Mouse (Mus musculus) G1E (cell line): ENCODE results near the gene Rab11fip5. TPM values are rescaled to one million over a fixed set of nuclear protein-coding genes. Genes with fewer than 3 reads are reported as not detected.
A peak's percentile ranks its signal among the peaks of the same experiment; 100 is the strongest.

Source experiments
- ATAC-seq: 2 replicates; pipeline ENCODE4 v1.8.0; 2016; ENCODE audit warnings: mild to moderate bottlenecking; ENCODE audit not compliant: insufficient number of reproducible peaks, poor library complexity, low FRiP score, severe bottlenecking; ENCODE audit errors: extremely low read depth
- DNase-seq: peaks from one replicate; pipeline ENCODE4 v3.0.0; 2012; ENCODE audit warnings: low spot score
- H3K27me3 ChIP-seq: 2 replicates; pipeline ENCODE4 v1.6.1; 2012; ENCODE audit warnings: mild to moderate bottlenecking, low read length, inconsistent platforms; ENCODE audit not compliant: insufficient read depth
- H3K36me3 ChIP-seq: replicated peaks from 2 replicates; pipeline ENCODE3; 2012; ENCODE audit warnings: mild to moderate bottlenecking, inconsistent platforms
- H3K4me1 ChIP-seq: 2 replicates; pipeline ENCODE4 v1.6.1; 2012; ENCODE audit warnings: low read depth, low read length, inconsistent platforms, mixed read lengths; ENCODE audit not compliant: insufficient read depth
- H3K4me3 ChIP-seq: 2 replicates; pipeline ENCODE4 v1.5.1; 2012; ENCODE audit warnings: low read depth, mild to moderate bottlenecking, inconsistent platforms, low read length, moderate library complexity, mixed read lengths
- H3K9me3 ChIP-seq: replicated peaks from 2 replicates; pipeline ENCODE4 v1.6.1; 2012; ENCODE audit warnings: inconsistent platforms
- CTCF ChIP-seq: IDR thresholded peaks from 2 replicates; pipeline ENCODE4 v1.5.1; 2012; ENCODE audit warnings: low read depth, low read length, inconsistent platforms, mixed read lengths
- GATA1 ChIP-seq: IDR thresholded peaks from 2 replicates; pipeline ENCODE4 v1.6.1; 2012; ENCODE audit warnings: borderline replicate concordance, low read length, inconsistent platforms, mixed read lengths
- GATA2 ChIP-seq: IDR thresholded peaks from 2 replicates; pipeline ENCODE4 v1.6.1; 2012; ENCODE audit warnings: low read depth, low read length, inconsistent platforms, borderline replicate concordance
- POLR2AphosphoS5 ChIP-seq: IDR thresholded peaks from 2 replicates; pipeline ENCODE4 v1.6.1; 2012; ENCODE audit warnings: low read depth, low read length, inconsistent platforms; ENCODE audit not compliant: insufficient replicate concordance
- TAL1 ChIP-seq: conservative IDR thresholded peaks from 2 replicates; pipeline ENCODE4 v1.6.1; 2012; ENCODE audit warnings: low read depth, low read length, inconsistent platforms, mixed read lengths
- polyA plus RNA-seq: library from polyadenylated mRNA; stranded (reverse); fragments of >175 nt; gene quantifications from 2 replicates; pipeline ENCODE4 v1.2.3, GENCODE M21; 2012
- total RNA-seq, 2 experiments: library from RNA; stranded (forward) in 1 of 2; stranded (reverse) in 1 of 2; fragments of 200-1000 nt in 1 of 2; fragments of >200 nt in 1 of 2; fragmentation: Nextera tagmentation in 1 of 2; gene quantifications; 2 replicates each; pipeline ENCODE4 v1.2.3; 2014 to 2017

The Rab11fip5 gene
- total and polyA plus RNA-seq, 3 experiments = 0.27 TPM; not detected in 2

DNA sequence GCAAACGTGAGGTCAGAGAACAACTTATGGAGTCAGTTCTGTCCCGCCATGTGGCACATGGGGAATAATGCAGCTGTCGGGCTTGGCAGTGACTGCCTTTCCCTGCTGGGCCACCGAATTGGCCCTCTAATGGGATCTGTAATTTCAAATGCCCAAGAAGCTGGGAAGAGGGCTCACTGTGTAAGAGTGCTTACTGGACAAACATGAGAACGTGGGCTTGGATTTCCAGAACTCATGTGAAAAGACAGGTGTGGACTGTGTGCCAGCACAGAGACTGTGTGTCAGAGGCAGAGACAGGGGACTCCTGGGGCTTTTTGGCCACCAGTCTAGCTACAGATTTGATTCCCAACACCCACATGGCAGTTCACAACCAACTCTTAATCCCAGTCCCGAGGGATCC lies 19.7 kb downstream of the Rab11fip5 start:
- H3K9me3 ChIP-seq = no peaks in the 10 kb centered on the region
- no peak for ATAC-seq
- TF ChIP-seq GATA2 (no peak), CTCF (no peak), POLR2AphosphoS5 (no peak), GATA1 (no peak)
- no peak for DNase-seq
- H3K4me1 ChIP-seq = no peaks in the 10 kb centered on the region
- H3K4me3 ChIP-seq = no peak overlapping the region
- no peaks in the 10 kb centered on the region; the same call in 1 of the 2 replicates for H3K27me3 ChIP-seq
- H3K36me3 ChIP-seq = no peaks in the 10 kb centered on the region

DNA sequence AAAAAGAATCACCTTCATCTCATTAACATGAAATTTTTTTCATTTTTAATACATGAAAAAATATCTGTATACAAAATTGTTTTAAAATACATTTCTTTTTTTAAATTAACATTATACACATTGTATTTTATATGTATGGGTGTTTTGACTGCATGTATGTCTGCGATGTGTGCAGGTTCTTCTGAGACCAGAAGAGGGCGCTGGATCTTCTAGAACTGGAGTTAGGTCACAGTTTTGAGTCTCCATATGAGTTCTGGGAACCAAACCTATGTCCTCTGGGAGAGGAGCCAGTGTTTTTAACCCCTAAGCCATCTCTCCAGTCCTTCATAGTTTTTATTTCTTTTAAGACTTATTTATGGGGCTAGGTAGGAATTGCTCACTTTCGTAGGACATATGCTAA lies 20.7 kb downstream of the Rab11fip5 start:
- H3K4me3 ChIP-seq = no peak overlapping the region
- H3K27me3 ChIP-seq = peaks cover 3% of the 10 kb centered on the region
- no peaks in the 10 kb centered on the region for H3K9me3 ChIP-seq
- TF ChIP-seq GATA1 (no peak), GATA2 (no peak), CTCF (no peak), POLR2AphosphoS5 (no peak), TAL1 (no peak)
- no peaks in the 10 kb centered on the region for H3K4me1 ChIP-seq
- DNase-seq (no peak), ATAC-seq (no peak)
- no peaks in the 10 kb centered on the region for H3K36me3 ChIP-seq

DNA sequence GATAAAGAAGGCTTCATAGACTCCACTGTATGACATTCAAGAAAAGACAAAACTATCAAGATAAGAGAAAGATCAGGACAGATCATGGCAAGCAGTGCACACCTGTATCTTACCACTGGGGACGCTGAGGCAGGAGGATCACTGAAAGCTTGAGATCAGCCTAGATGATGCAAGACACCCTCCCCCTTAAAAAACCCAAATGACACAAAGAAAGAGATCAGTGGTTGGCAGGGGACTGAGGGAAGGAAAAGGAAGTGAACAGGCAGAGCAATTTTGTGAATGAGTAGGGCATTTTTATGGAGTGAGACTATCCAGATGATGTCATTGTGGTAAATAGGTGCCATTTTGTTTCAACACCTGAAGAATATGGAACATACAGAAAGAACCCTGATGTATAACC lies 24.3 kb downstream of the Rab11fip5 start:
- no peaks in the 10 kb centered on the region for H3K9me3 ChIP-seq

DNA sequence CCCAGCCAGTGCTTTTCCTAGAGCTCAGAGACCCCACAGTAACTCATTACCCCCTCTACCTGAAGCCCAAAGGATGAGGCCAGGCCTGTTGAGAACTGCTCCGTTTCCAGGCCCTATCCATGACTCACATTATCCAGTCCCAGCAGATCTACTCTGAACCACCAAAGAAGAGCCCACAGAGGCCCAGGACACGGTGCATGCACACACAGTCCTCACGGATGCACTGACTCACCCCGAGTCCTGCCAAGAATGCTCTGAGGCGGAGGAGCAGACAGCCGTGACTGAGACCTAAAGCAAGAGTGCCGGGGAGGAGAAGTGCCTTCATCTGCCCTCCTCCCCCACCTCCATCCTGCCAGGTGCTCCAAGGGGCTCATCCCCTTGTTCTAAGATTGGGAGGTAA lies 25.2 kb downstream of the Rab11fip5 start:
- Histone ChIP-seq H3K27me3 (peaks cover 14% of the 10 kb centered on the region; the same call in 1 of the 2 replicates), H3K9me3 (no peaks in the 10 kb centered on the region), H3K36me3 (no peaks in the 10 kb centered on the region), H3K4me1 (no peaks in the 10 kb centered on the region), H3K4me3 (no peak overlapping the region)
- DNase-seq (no peak), ATAC-seq (no peak)
- TF ChIP-seq GATA2 (no peak), POLR2AphosphoS5 (no peak), GATA1 (no peak), CTCF (no peak), TAL1 (no peak)

More for the DNA sequence above, 24.3 kb downstream of the Rab11fip5 start:
- H3K4me3 ChIP-seq = no peak overlapping the region
- no peaks in the 10 kb centered on the region for H3K4me1 ChIP-seq
- ATAC-seq = no peak
- no peak for DNase-seq
- no peaks in the 10 kb centered on the region for H3K36me3 ChIP-seq
- TF ChIP-seq CTCF = no peak
- no peak for TF ChIP-seq POLR2AphosphoS5
- no peak for TF ChIP-seq GATA2
- TF ChIP-seq TAL1 = no peak
- TF ChIP-seq GATA1 = no peak
- H3K27me3 ChIP-seq = peaks cover 14% of the 10 kb centered on the region; the same call in 1 of the 2 replicates

DNA sequence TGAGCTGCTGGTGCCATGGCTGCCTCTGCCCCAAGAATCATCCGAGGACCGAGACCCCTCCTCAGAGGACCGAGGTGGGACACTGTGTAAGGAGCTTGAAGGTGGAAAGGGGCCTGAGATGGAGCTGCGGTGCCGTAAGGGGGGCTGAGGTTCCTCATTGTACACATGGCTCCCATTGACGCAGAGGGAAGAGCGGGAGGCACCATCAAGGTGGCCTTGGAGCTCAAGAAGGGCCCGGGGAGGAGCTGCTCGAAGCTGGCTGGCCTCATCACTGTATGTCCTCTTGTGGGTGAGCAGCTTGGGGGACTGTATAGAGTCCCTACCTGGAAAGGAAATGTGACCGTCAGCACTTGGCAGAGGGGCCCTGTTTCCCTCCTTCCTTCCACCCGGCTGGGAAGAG lies 26.3 kb downstream of the Rab11fip5 start:
- ATAC-seq (no peak), DNase-seq (no peak)
- H3K4me1 ChIP-seq = no peaks in the 10 kb centered on the region
- no peak overlapping the region for H3K4me3 ChIP-seq
- no peaks in the 10 kb centered on the region for H3K36me3 ChIP-seq
- H3K9me3 ChIP-seq = no peaks in the 10 kb centered on the region
- peaks cover 16% of the 10 kb centered on the region for H3K27me3 ChIP-seq
- TF ChIP-seq GATA1 = no peak
- no peak for TF ChIP-seq POLR2AphosphoS5
- TF ChIP-seq CTCF = no peak
- no peak for TF ChIP-seq GATA2
- TF ChIP-seq TAL1 = no peak

DNA sequence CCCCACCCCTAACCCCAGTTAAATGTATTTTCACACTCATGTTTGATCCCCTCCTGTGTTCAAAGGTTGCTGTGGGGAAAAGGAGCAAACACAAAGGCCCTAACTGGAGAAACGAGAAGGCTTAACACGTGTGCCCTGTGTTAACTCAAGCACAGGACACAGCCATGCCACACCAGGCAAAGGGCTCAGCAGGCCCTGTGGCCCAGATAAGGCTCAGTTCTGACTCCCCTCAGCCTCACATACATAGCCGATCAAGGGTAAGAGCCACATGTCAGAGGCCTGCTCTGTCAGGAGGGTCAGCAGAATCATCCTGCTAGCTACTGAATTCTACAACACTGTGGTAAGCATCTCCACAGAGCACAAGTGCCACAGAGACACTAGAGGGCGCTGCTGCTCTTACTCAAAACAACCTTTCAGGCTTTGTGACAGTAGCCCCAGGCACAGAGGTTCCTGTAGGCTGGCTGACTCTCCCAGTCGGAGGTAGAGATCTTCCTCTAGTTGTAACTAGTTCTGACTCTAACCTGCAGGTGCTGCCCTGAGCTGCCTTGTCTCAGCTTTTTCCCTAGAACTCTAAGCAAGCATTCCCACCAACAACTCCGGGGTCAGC lies 28.3 kb downstream of the Rab11fip5 start:
- peak; percentile 22; the same call in 1 of the 2 replicates for ATAC-seq
- DNase-seq = peak; percentile 52
- no peaks in the 10 kb centered on the region for H3K9me3 ChIP-seq
- no peak for TF ChIP-seq TAL1
- TF ChIP-seq GATA2 = no peak
- TF ChIP-seq POLR2AphosphoS5 = no peak
- peak; percentile 62 for TF ChIP-seq CTCF
- TF ChIP-seq GATA1 = no peak
- no peaks in the 10 kb centered on the region for H3K36me3 ChIP-seq
- H3K4me1 ChIP-seq = no peaks in the 10 kb centered on the region
- H3K27me3 ChIP-seq = peaks cover 17% of the 10 kb centered on the region
- no peak overlapping the region for H3K4me3 ChIP-seq
